Mouse (Mus musculus) frontal cortex, postnatal 36 days (tissue): ENCODE data around the gene Tyrp1.

Source experiments
- DNase-seq, 2 experiments: peaks; one replicate each; pipeline ENCODE4 v3.0.0; 2022; ENCODE audit warnings: low spot score in 2 of 2

Gene Tyrp1

GRCm38 (mm10) chr4:80895278-80895894 is 61.5 kb downstream of the Tyrp1 start:
- no peak for DNase-seq
